Mouse (Mus musculus): Measurements from ENCODE around the gene Ywhah. TPM values are rescaled to one million over a fixed set of nuclear protein-coding genes. Genes with fewer than 3 reads are reported as not detected.

Gene Ywhah
- 37.4 and 41.2 TPM in 2 replicates for polyA plus RNA-seq (2012; rRNA removed)

- Histone ChIP-seq H3K4me3 (ENCODE audit: control insufficient read depth, low read depth, low read length) (peak within 1 kb of the TSS; percentile 95), H3K4me1 (ENCODE audit: control insufficient read depth, insufficient read depth, low read length) (peaks cover 11% of the 10 kb centered on the region), H3K27ac (ENCODE audit: control insufficient read depth, insufficient read depth, low read depth, low read length) (peak within 1 kb of the TSS; percentile 100), H3K27me3 (ENCODE audit: control insufficient read depth, insufficient read depth, low read length) (no peaks in the 10 kb centered on the region), H3K36me3 (ENCODE audit: control insufficient read depth, insufficient read depth, low read length) (peaks cover 2% of the 10 kb centered on the region)
- TF ChIP-seq POLR2A (IDR thresholded peaks at IDR 0.05; ENCODE audit: control insufficient read depth, low read depth, low read length), result peak; percentile 97
- TF ChIP-seq CTCF (IDR thresholded peaks at IDR 0.05; ENCODE audit: control insufficient read depth, insufficient read depth, insufficient replicate concordance, low read depth, low read length), result no peak
Measured at GRCm38 (mm10) chr5:33018561-33019425, at the start of gene Ywhah. TSS of gene Ywhah (plus strand) at chr5:33018816.

- no peak overlapping the region for H3K27ac ChIP-seq (ENCODE audit: control insufficient read depth, insufficient read depth, low read depth, low read length)
- H3K27me3 ChIP-seq (ENCODE audit: control insufficient read depth, insufficient read depth, low read length), result no peaks in the 10 kb centered on the region
- H3K4me1 ChIP-seq (ENCODE audit: control insufficient read depth, insufficient read depth, low read length), result no peaks in the 10 kb centered on the region
- peaks cover 5% of the 10 kb centered on the region for H3K36me3 ChIP-seq (ENCODE audit: control insufficient read depth, insufficient read depth, low read length)
- no peak for TF ChIP-seq POLR2A (IDR thresholded peaks at IDR 0.05; ENCODE audit: control insufficient read depth, low read depth, low read length)
- H3K4me3 ChIP-seq (ENCODE audit: control insufficient read depth, low read depth, low read length), result no peak overlapping the region
Measured at GRCm38 (mm10) chr5:32976541-32976940, 42.1 kb upstream of the Ywhah start.

GRCm38 (mm10) chr5:32977179-32977578 lies 41.4 kb upstream of the Ywhah start:
- Histone ChIP-seq H3K4me3 (ENCODE audit: control insufficient read depth, low read depth, low read length) (no peak overlapping the region), H3K27ac (ENCODE audit: control insufficient read depth, insufficient read depth, low read depth, low read length) (no peak overlapping the region), H3K4me1 (ENCODE audit: control insufficient read depth, insufficient read depth, low read length) (no peaks in the 10 kb centered on the region), H3K36me3 (ENCODE audit: control insufficient read depth, insufficient read depth, low read length) (peaks cover 5% of the 10 kb centered on the region), H3K27me3 (ENCODE audit: control insufficient read depth, insufficient read depth, low read length) (no peaks in the 10 kb centered on the region)
- TF ChIP-seq POLR2A (IDR thresholded peaks at IDR 0.05; ENCODE audit: control insufficient read depth, low read depth, low read length), result no peak
- no peak for TF ChIP-seq CTCF (IDR thresholded peaks at IDR 0.05; ENCODE audit: control insufficient read depth, insufficient read depth, insufficient replicate concordance, low read depth, low read length)

- Histone ChIP-seq H3K27me3 (ENCODE audit: control insufficient read depth, insufficient read depth, low read length) (no peaks in the 10 kb centered on the region), H3K36me3 (ENCODE audit: control insufficient read depth, insufficient read depth, low read length) (peaks cover 3% of the 10 kb centered on the region; the same call in 1 of the 2 replicates), H3K4me3 (ENCODE audit: control insufficient read depth, low read depth, low read length) (peak overlapping the region; percentile 64), H3K4me1 (ENCODE audit: control insufficient read depth, insufficient read depth, low read length) (no peaks in the 10 kb centered on the region), H3K27ac (ENCODE audit: control insufficient read depth, insufficient read depth, low read depth, low read length) (no peak overlapping the region)
- TF ChIP-seq CTCF (IDR thresholded peaks at IDR 0.05; ENCODE audit: control insufficient read depth, insufficient read depth, insufficient replicate concordance, low read depth, low read length), result no peak
- no peak for TF ChIP-seq POLR2A (IDR thresholded peaks at IDR 0.05; ENCODE audit: control insufficient read depth, low read depth, low read length)
Measured at GRCm38 (mm10) chr5:32985379-32985778, 33.2 kb upstream of the Ywhah start.

- TF ChIP-seq POLR2A (IDR thresholded peaks at IDR 0.05; ENCODE audit: control insufficient read depth, low read depth, low read length) (no peak), CTCF (IDR thresholded peaks at IDR 0.05; ENCODE audit: control insufficient read depth, insufficient read depth, insufficient replicate concordance, low read depth, low read length) (no peak)
- Histone ChIP-seq H3K27ac (ENCODE audit: control insufficient read depth, insufficient read depth, low read depth, low read length) (no peak overlapping the region), H3K4me1 (ENCODE audit: control insufficient read depth, insufficient read depth, low read length) (no peaks in the 10 kb centered on the region), H3K27me3 (ENCODE audit: control insufficient read depth, insufficient read depth, low read length) (no peaks in the 10 kb centered on the region), H3K4me3 (ENCODE audit: control insufficient read depth, low read depth, low read length) (no peak overlapping the region), H3K36me3 (ENCODE audit: control insufficient read depth, insufficient read depth, low read length) (no peaks in the 10 kb centered on the region)
Measured at GRCm38 (mm10) chr5:32987873-32988272, 30.7 kb upstream of the Ywhah start.

GRCm38 (mm10) chr5:32989959-32990640 lies 28.5 kb upstream of the Ywhah start:
- Histone ChIP-seq H3K4me1 (ENCODE audit: control insufficient read depth, insufficient read depth, low read length) (peaks cover 4% of the 10 kb centered on the region), H3K4me3 (ENCODE audit: control insufficient read depth, low read depth, low read length) (no peak overlapping the region), H3K36me3 (ENCODE audit: control insufficient read depth, insufficient read depth, low read length) (no peaks in the 10 kb centered on the region), H3K27ac (ENCODE audit: control insufficient read depth, insufficient read depth, low read depth, low read length) (no peak overlapping the region), H3K27me3 (ENCODE audit: control insufficient read depth, insufficient read depth, low read length) (no peaks in the 10 kb centered on the region)
- no peak for TF ChIP-seq POLR2A (IDR thresholded peaks at IDR 0.05; ENCODE audit: control insufficient read depth, low read depth, low read length)
- TF ChIP-seq CTCF (IDR thresholded peaks at IDR 0.05; ENCODE audit: control insufficient read depth, insufficient read depth, insufficient replicate concordance, low read depth, low read length), result no peak

- H3K27ac ChIP-seq (ENCODE audit: control insufficient read depth, insufficient read depth, low read depth, low read length), result no peak overlapping the region
- H3K36me3 ChIP-seq (ENCODE audit: control insufficient read depth, insufficient read depth, low read length), result no peaks in the 10 kb centered on the region
- H3K27me3 ChIP-seq (ENCODE audit: control insufficient read depth, insufficient read depth, low read length), result no peaks in the 10 kb centered on the region
- H3K4me3 ChIP-seq (ENCODE audit: control insufficient read depth, low read depth, low read length), result no peak overlapping the region
- TF ChIP-seq POLR2A (IDR thresholded peaks at IDR 0.05; ENCODE audit: control insufficient read depth, low read depth, low read length), result no peak
- TF ChIP-seq CTCF (IDR thresholded peaks at IDR 0.05; ENCODE audit: control insufficient read depth, insufficient read depth, insufficient replicate concordance, low read depth, low read length), result no peak
- H3K4me1 ChIP-seq (ENCODE audit: control insufficient read depth, insufficient read depth, low read length), result peaks cover 4% of the 10 kb centered on the region
Measured at GRCm38 (mm10) chr5:32991152-32991551, 27.5 kb upstream of the Ywhah start.

Measured in testis, adult 2 months (tissue).